Mouse (Mus musculus) heart, adult 9 months (tissue): ENCODE measurements around the gene Trmt2a.

ENCODE experiments used
- DNase-seq, 2 experiments: peaks; one replicate each; pipeline ENCODE4 v3.0.0; 2022; ENCODE audit warnings: low spot score in 2 of 2

Gene Trmt2a

DNA sequence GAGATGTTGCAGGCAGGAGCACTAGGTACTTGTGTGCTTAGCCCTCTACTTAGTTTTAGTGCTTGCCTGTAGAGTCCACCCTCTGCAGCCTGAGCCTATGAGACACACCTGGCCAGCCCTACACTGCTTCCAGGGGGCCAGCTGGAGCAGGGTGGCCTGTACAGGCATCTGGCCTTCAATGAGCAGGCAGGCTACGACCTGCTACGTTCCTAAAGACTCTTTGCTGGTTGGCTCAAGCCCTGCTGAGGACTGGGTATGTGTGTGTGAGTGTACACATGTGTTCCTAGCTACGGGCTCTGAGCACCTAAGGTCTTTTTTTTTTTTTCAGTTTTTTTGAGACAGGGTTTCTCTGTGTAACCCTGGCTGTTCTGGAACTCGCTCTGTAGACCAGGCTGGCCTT, 17.0 kb upstream of the Trmt2a start:
- DNase-seq: no peak

DNA sequence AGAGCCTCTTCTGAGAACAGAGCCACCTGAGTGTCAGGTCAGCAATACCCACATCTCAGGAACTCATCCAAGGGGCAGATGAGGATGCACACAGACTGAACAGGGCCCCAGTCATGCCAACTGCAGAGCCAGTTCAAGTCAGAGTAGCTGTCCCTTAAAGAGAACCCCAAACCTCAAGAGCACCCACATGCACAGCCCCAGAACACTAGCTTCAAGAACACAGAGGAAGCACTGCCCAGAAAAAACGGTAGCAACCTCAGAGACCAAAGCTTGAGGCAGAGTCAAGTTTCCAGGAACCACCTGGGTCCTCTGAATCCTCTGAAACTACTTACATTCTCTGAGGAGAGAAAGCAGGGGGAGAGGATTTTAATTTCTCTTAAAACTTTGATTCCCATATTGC, 15.0 kb upstream of the Trmt2a start:
- no peak for DNase-seq

DNA sequence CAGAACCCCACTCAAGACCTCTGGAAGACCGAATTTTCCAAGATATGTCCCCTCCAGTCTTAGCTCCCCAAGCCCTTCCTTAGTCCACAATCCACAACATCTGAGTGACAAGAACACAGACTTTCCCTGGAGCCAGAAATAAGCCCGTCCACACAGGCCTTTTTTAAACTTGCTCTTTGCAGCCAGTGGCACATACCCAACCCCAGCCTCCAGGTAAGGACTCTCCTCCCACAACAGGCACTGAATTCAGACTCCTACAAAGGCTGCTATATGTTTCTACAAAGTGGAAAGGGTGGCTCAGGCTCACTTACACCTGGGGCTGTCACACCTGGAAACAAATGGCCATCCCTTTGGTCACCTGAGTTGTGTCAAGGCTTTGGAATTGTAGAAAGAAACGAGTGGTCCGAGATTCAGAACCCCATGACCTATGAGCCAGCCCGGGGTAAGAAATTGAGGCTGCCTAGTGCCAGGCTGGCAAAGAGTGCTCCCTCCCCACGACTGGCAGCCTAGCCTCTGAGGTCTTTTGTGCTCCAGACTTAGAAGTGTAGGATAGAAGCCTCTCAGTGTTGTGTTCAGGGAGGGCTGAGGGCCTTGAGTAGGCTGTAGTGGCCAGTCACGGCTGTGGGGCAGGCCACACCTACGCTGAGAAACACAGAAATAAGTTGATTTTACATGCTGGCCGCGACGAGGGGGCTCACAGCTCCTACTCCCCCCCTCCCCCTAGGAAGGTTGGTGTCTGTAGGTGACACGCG, 14.4 kb upstream of the Trmt2a start:
- DNase-seq: no peak

DNA sequence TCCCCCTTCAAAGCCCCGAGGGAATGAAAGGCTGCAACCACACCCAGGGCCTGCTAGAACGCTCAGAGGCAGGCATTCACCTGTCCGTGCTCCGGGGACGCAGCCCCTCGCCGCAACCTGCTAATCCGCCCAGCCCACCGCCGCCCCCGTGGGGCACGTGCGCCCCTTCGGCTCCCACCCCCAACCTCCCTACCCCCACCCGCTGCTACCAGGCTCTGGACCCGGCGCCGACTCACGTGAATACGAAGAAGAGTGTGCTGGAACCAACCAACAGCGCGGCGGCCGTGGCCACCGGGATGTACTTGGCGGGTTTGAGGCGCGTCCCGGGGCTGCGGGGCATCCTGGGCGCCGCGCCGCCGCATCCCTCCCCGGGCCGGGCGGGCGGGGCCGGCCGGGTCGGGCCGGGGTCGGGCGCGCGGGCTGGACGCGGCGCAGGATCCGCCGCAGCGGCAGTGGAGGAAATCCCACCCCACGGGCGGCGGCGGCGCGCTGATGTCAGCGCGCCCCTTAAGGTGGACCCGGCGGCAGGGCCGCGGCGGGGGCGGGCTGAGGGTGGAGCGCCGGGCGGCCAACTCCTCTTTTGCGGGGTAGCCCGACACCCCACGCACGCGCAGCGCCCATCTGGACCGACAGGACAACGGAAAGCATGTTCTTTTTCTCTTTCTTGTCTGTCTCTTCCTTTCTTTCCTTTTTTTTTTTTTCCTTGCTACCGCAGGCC, 13.6 kb upstream of the Trmt2a start, which contains the start of gene Zdhhc8:
Gene Zdhhc8 (minus strand): TSS at position 466 of the 718 bp plus-strand sequence.
- peak in 1 of 2 experiments; percentile 73 for DNase-seq

DNA sequence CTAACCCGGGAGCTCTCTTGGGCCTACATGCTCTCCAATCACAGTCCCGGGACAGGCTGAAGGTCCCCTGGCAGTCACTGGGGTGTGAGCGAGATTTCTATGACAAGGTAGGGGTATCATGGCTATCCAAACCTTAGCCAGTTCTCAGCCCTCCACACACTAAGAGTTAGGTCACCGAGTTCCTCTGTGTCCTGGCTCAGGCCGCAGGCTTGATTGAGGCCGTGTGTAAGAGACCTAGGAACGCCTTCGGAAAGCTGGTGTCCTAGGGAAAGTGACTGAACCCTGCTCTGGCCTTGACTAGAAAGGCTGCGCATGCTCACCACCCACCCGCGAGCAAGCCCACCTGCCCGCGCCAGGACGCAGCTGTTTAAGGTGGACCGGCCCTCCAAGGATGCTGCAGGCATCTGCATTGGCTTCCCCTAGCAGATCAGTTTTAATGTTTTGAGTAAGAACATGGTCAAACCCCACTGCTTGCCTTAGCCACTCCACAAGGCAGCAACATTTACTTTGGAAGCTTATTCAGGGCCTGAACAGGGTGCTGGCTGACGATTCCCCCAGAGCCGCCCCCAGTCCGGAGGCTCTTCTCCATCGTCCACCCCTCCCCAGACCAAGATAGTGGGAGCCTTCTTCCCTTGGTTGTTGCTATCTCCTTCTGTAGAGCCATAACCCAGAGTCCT, 13.0 kb upstream of the Trmt2a start:
- peak; percentile 76 to 77 for DNase-seq

DNA sequence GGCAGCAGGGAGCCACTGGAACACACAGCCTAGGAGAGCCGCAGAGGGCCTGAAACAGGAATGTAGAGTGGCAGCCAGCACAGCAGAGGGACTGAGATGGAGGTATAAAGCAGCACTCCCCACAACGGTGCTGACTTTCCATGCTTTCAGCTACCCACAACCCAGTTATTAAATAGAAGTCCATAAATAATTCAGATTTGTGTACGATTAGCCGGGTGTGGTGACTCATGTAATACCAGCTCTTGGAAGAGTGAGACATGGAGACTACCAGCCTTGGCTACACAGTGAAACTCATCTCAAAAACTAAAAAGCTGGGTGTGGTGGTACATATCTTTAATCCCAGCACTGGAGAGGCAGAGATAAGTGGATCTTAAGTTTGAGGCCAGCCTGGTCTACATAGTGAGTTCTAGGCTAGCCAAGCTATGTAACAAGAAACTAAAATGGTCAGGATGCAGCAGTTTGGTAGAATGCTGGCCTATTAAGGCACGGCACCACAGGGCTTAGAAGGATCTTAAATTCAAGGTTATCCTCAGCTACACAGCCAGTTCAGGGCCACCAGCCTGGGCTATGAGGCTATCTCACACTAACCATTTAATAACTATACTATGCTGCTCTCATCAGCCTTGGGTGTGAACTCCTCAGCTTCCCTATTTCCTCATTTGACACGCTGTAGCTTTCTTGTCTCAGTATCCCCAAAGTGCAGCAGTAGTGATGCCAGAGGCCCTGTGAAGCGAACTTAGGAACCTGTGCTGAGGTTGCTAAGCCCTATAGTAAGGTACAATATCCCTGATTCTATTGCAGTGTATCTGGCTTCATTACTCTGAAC, 11.6 kb upstream of the Trmt2a start:
- no peak for DNase-seq

DNA sequence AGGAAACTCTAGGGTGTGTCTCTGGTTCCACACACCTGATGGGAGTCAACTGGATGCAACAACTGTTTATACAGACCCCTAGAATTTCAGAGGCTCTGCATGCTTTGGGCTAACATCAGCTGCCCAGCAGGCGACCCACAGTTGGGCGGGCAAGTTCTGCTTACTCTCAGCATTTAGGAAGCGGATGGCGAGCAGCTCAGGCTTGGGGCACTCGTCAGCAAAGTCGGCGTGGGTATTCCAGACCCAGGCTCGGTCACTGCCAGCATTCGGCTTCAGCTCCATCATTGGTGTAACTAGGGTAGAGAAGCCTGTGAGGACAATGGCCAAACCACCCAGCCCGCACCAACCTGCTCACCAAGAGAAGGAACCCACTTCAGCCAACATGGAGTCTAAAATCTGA, 6.9 kb upstream of the Trmt2a start:
- DNase-seq: no peak

DNA sequence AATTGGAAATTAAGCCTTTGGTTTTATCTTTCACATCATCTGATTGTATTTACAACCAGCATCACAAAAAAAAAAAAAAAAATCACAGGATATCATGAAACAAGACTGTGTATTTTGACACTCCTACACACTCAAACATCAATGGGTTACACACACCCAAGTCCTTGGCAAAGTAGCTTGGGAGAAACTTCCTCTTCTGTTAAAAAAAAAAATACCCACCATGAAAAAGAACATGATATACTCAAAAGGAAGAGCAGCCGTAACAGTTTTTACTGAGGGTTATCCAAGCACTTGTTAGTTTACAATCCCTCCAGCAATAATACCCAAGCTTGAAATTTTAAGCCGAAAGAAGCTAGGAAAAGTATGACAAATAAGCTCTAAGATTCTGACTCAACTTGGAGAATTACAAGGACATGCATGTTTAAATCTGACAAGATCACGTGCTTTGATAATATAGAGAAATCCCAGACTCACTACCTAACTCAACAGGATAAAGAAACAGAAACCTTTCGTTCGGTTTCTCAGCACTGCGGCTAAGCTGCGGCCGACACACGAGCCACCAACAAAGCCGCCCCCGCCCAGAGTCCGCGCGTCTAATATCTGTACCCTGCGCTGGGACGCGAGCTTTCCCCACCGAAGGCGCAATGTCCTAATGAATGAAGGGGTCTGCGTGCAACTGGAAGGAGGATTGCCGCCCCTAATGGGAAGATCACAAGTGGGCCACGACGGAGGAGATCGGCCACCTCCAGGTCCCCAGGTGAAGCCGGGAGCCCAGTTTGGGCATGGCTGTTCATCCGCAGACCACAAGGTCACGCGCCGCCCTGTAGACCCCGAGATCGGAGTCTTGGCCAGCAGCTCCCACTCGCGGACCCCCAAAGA, 719 bp upstream of the Trmt2a start:
- no peak for DNase-seq

DNA sequence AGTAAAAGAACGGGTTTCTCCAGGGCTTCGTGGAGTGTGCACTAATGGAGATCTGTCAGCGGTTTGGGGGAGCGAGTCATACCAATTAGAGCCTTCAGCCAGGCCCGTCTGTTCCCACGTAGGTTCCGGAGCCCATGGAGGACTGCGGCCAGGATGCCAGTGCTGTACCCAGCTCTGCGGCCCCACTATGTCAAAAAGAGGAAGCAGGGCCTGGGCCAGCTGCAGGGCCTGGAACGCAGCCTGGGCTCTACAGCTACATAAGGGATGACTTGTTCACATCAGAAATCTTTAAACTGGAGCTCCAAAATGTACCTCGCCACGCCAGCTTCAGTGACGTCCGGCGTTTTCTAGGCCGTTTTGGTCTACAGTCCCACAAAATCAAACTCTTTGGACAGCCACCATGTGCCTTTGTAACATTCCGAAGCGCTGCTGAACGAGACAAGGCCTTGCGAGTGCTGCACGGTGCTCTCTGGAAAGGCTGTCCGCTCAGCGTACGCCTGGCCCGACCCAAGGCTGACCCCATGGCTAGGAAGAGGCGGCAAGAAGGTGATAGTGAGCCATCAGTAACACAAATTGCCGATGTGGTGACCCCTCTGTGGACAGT, 987 bp downstream of the Trmt2a start:
- DNase-seq: peak; percentile 49 to 55

DNA sequence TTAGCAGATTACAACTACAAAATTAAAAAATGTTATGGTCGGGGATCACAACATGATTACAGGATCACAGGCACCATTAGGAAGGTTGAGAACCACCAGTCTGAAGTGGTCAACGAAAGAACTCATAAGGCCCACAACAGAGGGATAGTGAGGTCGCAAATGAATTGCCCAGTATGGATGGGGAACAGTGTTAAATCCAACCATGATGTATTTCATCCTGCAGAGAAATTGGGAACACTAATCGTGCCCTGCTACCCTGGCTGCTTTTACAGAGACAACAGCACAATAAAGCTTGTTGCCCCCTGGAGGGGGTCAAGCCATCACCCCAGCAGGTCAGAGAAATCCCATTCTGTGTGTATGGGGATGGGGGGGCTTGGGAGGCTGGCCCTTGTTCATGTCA, 1.8 kb downstream of the Trmt2a start:
- DNase-seq: no peak

DNA sequence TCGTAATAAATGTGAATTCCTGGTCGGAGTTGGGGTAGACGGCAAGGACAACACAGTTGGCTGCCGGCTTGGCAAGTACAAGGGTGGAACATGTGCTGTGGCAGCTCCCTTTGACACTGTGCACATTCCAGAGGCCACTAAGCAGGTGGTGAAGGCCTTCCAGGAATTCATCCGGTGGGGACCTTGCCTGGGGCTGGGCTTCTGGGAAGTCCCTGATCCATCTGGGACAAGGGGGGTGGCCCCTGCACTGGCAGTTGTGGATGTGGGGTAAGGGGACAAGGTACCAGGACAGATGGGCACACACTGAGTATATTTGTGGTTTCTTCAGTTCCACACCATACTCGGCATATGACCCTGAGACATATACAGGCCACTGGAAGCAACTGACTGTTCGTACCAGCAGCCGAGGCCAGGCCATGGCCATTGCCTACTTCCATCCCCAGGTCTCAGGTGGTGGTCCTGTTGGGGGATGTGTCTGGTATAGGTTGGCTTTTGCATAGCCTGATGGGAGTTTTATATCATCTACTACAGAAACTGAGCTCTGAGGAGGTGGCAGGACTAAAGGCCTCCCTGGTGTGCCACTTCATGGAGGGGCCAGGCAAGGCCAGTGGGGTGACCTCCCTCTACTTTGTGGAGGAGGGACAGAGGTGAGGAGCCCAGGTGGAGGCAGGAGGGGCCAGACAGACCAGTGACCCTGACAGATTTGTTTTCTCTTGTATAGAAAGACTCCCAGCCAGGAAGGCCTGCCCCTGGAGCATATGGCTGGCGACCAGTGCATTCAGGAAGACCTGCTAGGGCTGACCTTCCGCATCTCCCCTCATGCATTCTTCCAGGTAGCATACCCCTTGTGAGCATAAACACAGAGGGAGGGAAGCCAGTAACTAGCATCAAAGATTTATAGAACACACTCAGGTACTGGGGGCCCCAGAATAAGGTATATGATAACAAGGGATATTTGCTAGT, 2.6 kb downstream of the Trmt2a start:
- no peak for DNase-seq

DNA sequence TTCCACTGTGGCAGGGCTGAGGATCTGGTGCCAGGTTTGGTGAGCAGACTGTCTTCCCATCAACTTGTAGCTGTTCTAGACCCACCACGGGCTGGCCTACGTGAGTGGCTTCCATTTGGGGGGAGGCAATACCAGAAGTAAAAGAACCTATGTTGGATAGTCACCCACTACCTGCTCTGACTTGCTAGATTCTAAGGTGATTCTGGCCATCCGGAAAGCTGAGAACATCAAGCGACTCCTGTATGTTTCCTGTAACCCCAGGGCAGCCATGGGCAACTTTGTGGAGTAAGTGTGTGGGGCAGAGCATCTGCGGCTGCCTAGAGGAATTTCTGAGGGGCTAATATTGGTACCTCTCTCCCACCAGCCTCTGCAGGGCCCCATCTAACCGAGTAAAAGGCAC, 4.3 kb downstream of the Trmt2a start:
- DNase-seq: no peak

DNA sequence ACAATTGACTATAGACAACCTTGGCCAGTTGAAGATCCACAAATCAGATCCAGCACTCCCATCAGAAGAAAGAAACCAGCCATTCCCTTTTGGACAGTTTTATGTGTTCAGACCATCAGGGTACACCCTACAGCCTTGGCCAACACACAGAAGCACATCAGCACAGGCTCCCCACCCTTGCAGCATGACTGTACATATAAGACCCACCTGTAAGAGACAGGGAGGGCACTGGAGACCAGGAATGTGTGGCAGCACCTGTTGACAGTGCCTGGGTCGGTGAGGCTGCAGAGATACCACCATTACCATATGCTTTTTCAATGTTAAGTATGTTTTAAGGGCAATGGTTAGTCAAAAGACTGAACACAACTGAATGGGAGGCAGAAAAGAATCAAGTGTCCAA, 5.4 kb downstream of the Trmt2a start:
- DNase-seq: no peak

DNA sequence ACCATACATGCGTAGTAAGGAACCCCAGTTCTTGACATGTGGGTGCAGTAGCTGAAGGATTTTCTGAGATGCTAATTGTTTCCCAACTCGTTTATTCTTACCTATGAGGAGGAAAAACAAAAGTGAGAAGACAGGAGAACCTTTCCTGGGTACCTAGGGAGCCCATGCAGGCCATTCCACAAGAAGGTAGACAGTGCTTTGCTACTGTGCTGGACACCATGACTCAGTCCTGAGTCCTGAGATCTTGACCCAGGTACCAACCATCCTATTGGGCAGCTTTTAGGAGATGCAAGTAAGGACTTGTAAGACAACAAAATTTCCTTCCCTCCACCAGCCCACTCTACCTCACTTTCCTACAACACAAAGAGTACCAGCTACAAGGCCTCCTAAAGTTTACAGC, 9.7 kb downstream of the Trmt2a start, which contains the start of gene Gm49776:
Gene Gm49776 (minus strand): TSS at position 101 of the 400 bp plus-strand sequence.
- DNase-seq: no peak

DNA sequence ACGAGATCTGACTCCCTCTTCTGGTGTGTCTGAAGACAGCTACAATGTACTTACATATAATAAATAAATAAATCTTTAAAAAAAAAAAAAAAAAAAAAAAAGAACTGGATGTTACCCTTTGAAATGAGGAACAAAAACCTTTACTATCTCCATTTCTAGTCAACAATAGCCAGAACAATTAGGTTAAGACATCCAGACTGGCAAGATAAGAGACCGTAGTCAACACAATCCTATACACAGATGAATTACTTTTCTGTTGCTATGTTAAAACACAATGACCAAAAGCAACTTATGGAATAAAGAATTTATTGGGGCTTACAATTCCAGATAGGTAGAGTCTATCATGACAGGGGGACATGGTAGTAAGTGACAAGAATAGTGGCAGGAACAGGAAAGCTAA, 16.5 kb downstream of the Trmt2a start:
- DNase-seq: no peak

DNA sequence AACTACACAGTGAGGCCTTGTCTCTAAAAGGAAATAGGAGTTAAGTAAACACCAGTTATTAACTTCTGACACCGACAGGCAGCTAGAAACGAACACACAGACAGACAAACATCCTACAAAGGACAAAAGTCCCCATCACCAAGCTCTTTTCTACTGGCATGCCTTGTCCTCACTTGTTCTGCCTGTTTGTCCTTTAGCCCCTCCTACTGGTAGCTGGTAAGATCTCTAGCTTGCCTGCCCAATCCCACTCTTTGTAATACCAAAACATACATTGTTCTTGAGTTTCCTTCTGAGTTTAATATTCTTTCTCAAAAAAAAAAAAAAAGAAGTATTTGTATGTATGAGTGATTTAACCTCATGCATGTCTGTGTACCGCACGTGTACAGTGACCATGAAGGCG, 19.7 kb downstream of the Trmt2a start:
- no peak for DNase-seq

DNA sequence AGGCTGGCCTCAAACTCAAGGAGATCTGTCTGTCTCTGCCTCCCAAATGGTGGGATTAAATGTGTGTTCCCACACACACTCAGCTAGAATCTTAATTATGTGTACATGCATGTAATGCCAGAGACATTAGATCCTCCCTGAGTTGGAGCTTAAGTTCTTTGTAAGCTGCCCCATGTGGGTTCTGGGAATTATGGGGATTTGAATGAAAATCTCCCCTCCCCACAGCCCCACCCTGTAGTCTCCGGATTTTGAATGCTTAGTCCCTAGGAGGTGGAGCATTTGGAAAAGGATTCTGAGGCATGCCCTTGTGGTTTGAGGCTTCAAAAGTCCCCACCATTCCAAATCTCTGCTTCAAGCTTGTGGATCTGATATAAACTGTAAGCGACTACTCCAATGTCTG, 26.7 kb downstream of the Trmt2a start:
- no peak for DNase-seq

DNA sequence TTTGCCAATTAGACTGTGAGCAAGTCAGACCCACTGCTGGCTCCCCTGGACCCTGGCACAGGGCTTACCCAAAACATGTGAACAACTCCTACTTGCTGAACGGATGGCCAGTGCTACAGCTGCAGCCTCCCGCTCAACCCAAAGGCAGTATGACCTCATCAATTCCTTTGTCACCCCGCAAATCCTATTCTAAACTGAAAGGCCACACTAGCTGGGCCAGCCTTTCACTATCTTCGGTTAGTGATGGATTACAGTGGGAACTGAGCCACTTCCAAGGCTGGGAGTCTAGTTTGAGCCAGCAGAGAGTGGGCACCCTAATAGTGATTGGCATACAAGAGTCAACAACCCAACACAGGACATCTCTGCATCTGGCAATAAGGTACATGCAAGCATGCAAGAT, 39.7 kb downstream of the Trmt2a start:
- DNase-seq: peak in 1 of 2 experiments; percentile 10

DNA sequence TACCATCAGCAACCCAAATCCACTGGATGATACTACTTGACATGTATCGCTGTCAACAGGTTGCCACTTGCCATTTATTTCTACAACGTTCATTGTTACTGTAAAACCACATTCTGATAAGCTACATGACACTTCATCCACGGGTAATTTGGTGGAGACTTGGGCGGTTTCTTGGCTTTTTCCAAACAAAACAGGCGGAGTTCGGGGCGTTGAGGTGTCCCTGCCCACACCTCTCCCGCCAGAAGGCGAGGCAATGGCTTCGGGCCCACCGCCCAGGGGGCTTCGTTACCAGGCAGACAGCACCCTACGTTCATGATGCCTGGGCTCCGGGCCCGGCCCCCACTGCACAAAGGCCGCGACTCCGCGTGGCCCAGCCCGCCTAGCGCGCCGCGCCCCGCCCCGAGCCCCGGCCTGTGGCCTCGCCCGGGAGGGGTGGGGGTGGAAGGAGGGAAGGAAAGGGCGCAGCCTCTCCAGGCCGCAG, 40.1 kb downstream of the Trmt2a start:
- DNase-seq: no peak
